Mouse (Mus musculus) liver, adult 2 months (tissue): ENCODE data around the gene Gclm. TPM values are rescaled to one million over a fixed set of nuclear protein-coding genes. Genes with fewer than 3 reads are reported as not detected.

Experiments used
- DNase-seq: peaks from one replicate; pipeline ENCODE4 v3.0.0-alpha.2; 2011; ENCODE audit warnings: low read depth, low spot score; ENCODE audit errors: extremely low read depth
- H3K27ac ChIP-seq: fragments of 200-500 bp; replicated peaks from 2 replicates; pipeline ENCODE4 v1.5.1; 2012; ENCODE audit warnings: low read depth, mild to moderate bottlenecking, control low read depth, inconsistent platforms, low read length; ENCODE audit not compliant: insufficient read depth
- H3K27me3 ChIP-seq: fragments of 200-500 bp; 2 replicates; pipeline ENCODE4 v1.6.1; 2012; ENCODE audit warnings: mild to moderate bottlenecking, moderate library complexity, low read length, inconsistent platforms; ENCODE audit not compliant: control insufficient read depth, insufficient read depth
- H3K36me3 ChIP-seq: fragments of 200-500 bp; 2 replicates; pipeline ENCODE4 v1.6.1; 2012; ENCODE audit warnings: low read length, inconsistent platforms; ENCODE audit not compliant: control insufficient read depth, insufficient read depth
- H3K4me1 ChIP-seq: fragments of 200-500 bp; 2 replicates; pipeline ENCODE4 v1.6.1; 2011; ENCODE audit warnings: low read length; ENCODE audit not compliant: control insufficient read depth, insufficient read depth
- H3K4me3 ChIP-seq: fragments of 200-500 bp; 2 replicates; pipeline ENCODE4 v1.5.1; 2011; ENCODE audit warnings: low read depth, mild to moderate bottlenecking, control low read depth, low read length, moderate library complexity; ENCODE audit not compliant: insufficient read depth
- H3K79me2 ChIP-seq: fragments of 200-500 bp; 2 replicates; pipeline ENCODE4 v1.6.1; 2012; ENCODE audit warnings: inconsistent platforms, mild to moderate bottlenecking, low read length, moderate library complexity; ENCODE audit not compliant: control insufficient read depth, insufficient read depth
- H3K9ac ChIP-seq: fragments of 200-500 bp; 2 replicates; pipeline ENCODE4 v1.6.1; 2012; ENCODE audit warnings: low read depth, mild to moderate bottlenecking, control low read depth, inconsistent platforms, low read length
- CTCF ChIP-seq: fragments of 200-500 bp; IDR thresholded peaks from 2 replicates; pipeline ENCODE4 v1.5.1; 2011; ENCODE audit warnings: low read depth, low read length, control low read depth
- POLR2A ChIP-seq: fragments of 200-500 bp; IDR thresholded peaks from 2 replicates; pipeline ENCODE4 v1.6.1; 2011; ENCODE audit warnings: low read length, control low read depth; ENCODE audit not compliant: insufficient read depth; ENCODE audit errors: extremely low read depth
- whole genome bisulfite sequencing: fragments of 180-500 bp; shearing (Covaris S2); methylation state at CpG from one replicate; pipeline ENCODE4 v1.1.7; 2018; 5-methylcytosine and 5-hydroxymethylcytosine counted together
- polyA plus RNA-seq: library from polyadenylated mRNA; depleted of rRNA; stranded (reverse); fragments of >200 nt; gene quantifications from 2 replicates; pipeline ENCODE4 v1.2.3, GENCODE M21; 2012; rRNA removed
- total RNA-seq: library from RNA; depleted of rRNA; stranded (reverse); fragments of >200 nt; gene quantifications from 2 replicates; pipeline ENCODE4 v1.2.3, GENCODE M21; 2014; rRNA removed

The Gclm gene
- total and polyA plus RNA-seq, 2 experiments, result 57.6 to 236 TPM

GRCm38 (mm10) chr3:122308981-122309380 lies 63.6 kb downstream of the Gclm start:
- Histone ChIP-seq H3K27me3 (no peaks in the 10 kb centered on the region), H3K9ac (no peak overlapping the region), H3K36me3 (no peaks in the 10 kb centered on the region), H3K4me1 (peaks cover 4% of the 10 kb centered on the region; the same call in 1 of the 2 replicates), H3K27ac (no peak overlapping the region), H3K4me3 (no peak overlapping the region), H3K79me2 (no peaks in the 10 kb centered on the region)
- no peak for DNase-seq
- TF ChIP-seq POLR2A, result no peak
- TF ChIP-seq CTCF, result no peak
- WGBS, result 52% methylated on average over 6 of the region's 6 CpGs

DNA sequence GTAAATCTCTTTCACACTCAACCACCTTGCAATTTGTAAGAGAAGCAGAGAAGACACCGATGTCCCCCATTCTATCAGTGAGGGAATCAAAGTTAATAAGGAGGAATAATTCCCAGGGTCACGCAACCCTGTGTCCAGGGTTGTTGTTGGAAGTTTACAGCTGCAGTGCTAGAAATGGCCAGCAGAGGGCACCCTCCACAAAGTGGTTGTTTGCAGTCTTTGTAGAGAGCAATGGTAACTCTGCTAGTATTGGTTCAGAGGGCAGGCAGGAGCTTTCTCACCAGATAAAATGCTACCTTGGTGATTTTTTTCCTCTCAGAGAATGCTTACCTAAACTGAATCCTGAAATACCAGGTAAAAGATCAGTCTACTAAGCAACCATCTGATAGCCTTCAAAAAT lies 66.7 kb downstream of the Gclm start:
- H3K79me2 ChIP-seq, result no peaks in the 10 kb centered on the region
- no peaks in the 10 kb centered on the region for H3K27me3 ChIP-seq
- WGBS, result 14% methylated on average over 2 of the region's 2 CpGs
- peaks cover 4% of the 10 kb centered on the region; the same call in 1 of the 2 replicates for H3K4me1 ChIP-seq
- H3K4me3 ChIP-seq, result no peak overlapping the region
- DNase-seq, result peak; percentile 71
- H3K36me3 ChIP-seq, result no peaks in the 10 kb centered on the region
- no peak overlapping the region for H3K27ac ChIP-seq
- no peak overlapping the region for H3K9ac ChIP-seq
- peak; percentile 74 for TF ChIP-seq CTCF
- no peak for TF ChIP-seq POLR2A

DNA sequence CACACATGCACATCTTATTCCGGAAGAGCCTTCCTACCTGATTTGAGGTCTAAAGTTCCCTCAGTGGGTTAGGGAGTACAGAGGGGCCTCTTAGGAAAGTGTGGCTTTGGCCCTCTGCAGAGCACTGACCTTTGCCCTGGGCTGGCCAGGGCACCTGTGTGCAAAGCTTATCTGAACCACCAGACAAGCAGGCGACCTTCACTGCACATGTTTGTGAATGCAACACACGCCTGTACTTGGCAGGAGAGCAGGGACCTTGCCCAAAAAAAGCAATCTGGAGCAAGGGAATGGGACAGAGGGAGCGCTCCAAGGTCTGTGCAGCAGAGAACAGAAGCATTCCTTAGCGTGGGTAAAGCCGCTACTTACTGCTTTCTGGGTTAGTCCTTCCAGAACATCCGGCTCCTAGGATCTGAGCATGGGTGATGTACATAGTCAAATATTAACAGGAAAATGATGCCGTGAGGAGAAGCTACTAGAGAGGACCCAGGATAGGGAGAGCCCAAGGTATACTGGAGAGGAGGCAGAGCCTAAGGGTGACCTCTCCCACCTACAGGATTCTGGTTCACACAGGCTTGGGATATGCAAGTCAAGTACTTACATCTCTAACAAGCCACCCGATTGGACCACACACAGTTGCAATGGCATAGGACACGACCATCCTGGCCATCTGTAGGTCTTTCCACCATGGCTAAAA lies 67.7 kb downstream of the Gclm start:
- Histone ChIP-seq H3K27ac (no peak overlapping the region), H3K36me3 (no peaks in the 10 kb centered on the region), H3K79me2 (no peaks in the 10 kb centered on the region), H3K4me1 (peaks cover 4% of the 10 kb centered on the region; the same call in 1 of the 2 replicates), H3K27me3 (no peaks in the 10 kb centered on the region), H3K9ac (no peak overlapping the region), H3K4me3 (no peak overlapping the region)
- TF ChIP-seq CTCF (no peak), POLR2A (no peak)
- 29% methylated on average over 10 of the region's 10 CpGs for WGBS
- peak; percentile 94 for DNase-seq

DNA sequence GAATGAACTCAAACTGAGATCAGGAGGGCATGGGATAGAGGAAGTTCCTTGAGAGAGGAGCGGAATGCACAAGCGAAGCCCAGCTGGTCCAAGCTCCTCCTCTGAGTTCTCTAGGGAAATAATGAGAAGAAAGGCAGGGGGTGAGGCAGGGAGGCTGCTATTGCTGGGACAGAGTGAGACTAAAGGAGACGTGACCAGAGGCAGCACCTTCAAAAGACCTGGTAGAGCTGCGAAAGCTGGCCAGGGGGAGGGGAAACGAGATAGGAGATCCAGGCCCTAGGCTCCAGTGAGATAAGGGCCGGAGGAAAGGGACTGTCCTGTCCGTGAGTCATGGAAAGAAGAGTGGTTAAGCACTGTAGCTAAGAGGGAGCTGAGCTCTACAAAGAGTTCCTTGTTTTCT lies 68.6 kb downstream of the Gclm start:
- TF ChIP-seq CTCF (no peak), POLR2A (no peak)
- Histone ChIP-seq H3K4me3 (no peak overlapping the region), H3K4me1 (peaks cover 4% of the 10 kb centered on the region; the same call in 1 of the 2 replicates), H3K79me2 (no peaks in the 10 kb centered on the region), H3K9ac (no peak overlapping the region), H3K36me3 (no peaks in the 10 kb centered on the region), H3K27me3 (no peaks in the 10 kb centered on the region), H3K27ac (no peak overlapping the region)
- DNase-seq, result no peak
- WGBS, result 80% methylated on average over 7 of the region's 7 CpGs

DNA sequence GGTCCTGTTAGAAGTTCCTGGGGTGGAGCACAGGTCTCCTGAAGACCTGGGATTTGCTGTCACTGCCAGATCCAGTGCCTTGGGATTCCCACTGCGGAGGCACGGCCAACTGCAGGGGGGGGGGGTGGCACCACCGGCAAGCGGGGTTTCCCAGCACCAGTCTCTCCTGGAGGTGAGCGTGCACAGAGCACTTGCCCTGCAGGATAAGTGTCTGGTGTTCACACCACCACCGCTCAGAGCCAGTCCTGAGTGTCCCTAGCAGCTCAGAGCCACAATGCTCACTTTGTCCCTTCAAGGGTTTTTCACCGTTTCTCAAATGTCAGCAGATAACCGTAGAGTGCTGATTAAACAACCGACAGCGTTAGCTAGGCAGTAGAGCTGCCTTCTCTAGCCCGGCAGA lies 71.3 kb downstream of the Gclm start:
- no peak for DNase-seq
- TF ChIP-seq CTCF, result no peak
- TF ChIP-seq POLR2A, result no peak
- no peaks in the 10 kb centered on the region for H3K36me3 ChIP-seq
- 33% methylated on average over 11 of the region's 11 CpGs for WGBS
- H3K79me2 ChIP-seq, result no peaks in the 10 kb centered on the region
- no peaks in the 10 kb centered on the region for H3K27me3 ChIP-seq
- H3K9ac ChIP-seq, result no peak overlapping the region
- H3K4me3 ChIP-seq, result no peak overlapping the region
- H3K27ac ChIP-seq, result no peak overlapping the region
- peaks cover 4% of the 10 kb centered on the region; the same call in 1 of the 2 replicates for H3K4me1 ChIP-seq

- WGBS, result 97% methylated on average over 6 of the region's 6 CpGs
- Histone ChIP-seq H3K79me2 (no peaks in the 10 kb centered on the region), H3K36me3 (no peaks in the 10 kb centered on the region), H3K9ac (no peak overlapping the region), H3K27ac (no peak overlapping the region), H3K27me3 (no peaks in the 10 kb centered on the region), H3K4me3 (no peak overlapping the region), H3K4me1 (peaks cover 4% of the 10 kb centered on the region; the same call in 1 of the 2 replicates)
- TF ChIP-seq POLR2A (no peak), CTCF (no peak)
- no peak for DNase-seq
Observed at GRCm38 (mm10) chr3:122317339-122317738, 72.0 kb downstream of the Gclm start.

Other genes with a start within 250 kb of the Gclm start
- gene Abca4, start 201.1 kb upstream of the Gclm start, total RNA-seq, result 0.20 and 0.37 TPM in 2 replicates
- 0.05 and 0.10 TPM in 2 replicates for gene Abca4, start 201.1 kb upstream of the Gclm start, polyA plus RNA-seq
- 14.5 and 17.7 TPM in 2 replicates for gene Dnttip2, start 28.8 kb downstream of the Gclm start, total RNA-seq
- gene Dnttip2, start 28.8 kb downstream of the Gclm start, polyA plus RNA-seq, result 3.6 and 4.0 TPM in 2 replicates
- 44.4 and 69.3 TPM in 2 replicates for gene Bcar3, start 48.6 kb downstream of the Gclm start, total RNA-seq
- 45.5 and 67.3 TPM in 2 replicates for gene Bcar3, start 48.6 kb downstream of the Gclm start, polyA plus RNA-seq